Mouse (Mus musculus): ENCODE data around the gene Serpina12. TPM values are rescaled to one million over a fixed set of nuclear protein-coding genes. Genes with fewer than 3 reads are reported as not detected.

The Serpina12 gene
- polyA plus RNA-seq, 1 experiment from 2014 or later = not detected

DNA sequence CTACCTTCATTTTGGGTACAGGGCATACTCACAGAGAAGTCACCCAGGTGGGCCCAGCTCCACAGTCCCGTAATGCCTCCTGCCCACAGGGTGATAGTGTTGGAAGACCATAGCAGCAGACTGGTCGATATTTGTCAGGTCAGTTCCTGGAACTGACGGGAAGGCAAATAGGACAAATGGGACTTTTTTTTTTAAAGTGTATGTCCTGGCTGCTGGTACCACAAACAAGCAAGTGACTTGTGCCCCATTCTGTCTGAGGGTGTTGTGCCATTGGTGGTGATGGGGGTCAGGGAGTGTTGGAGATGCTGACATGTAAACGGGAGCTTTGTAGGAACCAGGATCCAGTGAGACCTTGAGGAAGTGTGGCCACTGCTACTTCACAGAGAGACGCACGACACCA is 54.4 kb downstream of the Serpina12 start, which contains the start of gene Serpina11:
Gene Serpina11, minus strand, starts transcription at position 101 of the 400 bp plus-strand sequence.
- in situ Hi-C loops (cut with MboI; ENCODE audit: low pct_unique_long_range_greater_than_20kb) = no loop called here
- ChIA-PET POLR2A (no interaction called here), CTCF (interaction anchor here (1.3 to 1.5 kb wide), 2 partner anchors 40 to 430 kb away, joined by 3 to 8 read pairs; no protein-coding TSS in a partner anchor)
- DNase-seq (ENCODE audit: low read depth, low spot score) = no peak
- ATAC-seq = no peak
- no peaks in the 10 kb centered on the region for H3K27me3 ChIP-seq
- no peak for TF ChIP-seq CTCF (IDR thresholded peaks at IDR 0.05)

DNA sequence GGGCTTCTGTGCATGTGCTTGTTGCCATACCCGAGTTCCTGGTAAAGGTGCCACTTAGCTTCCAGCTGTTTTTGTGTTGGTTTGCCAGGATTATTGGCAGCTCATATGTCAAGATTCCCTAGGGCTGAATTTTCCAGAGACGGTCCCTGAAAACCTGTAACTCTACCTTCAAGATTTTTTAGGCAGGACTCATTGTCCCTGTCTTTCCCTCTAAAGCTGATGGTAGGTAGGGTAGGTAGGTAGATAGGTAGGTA is 54.8 kb downstream of the Serpina12 start:
- no peak for TF ChIP-seq CTCF (IDR thresholded peaks at IDR 0.05)
- DNase-seq (ENCODE audit: low read depth, low spot score) = no peak
- POLR2A ChIA-PET = no interaction called here
- ATAC-seq = no peak
- H3K27me3 ChIP-seq = no peaks in the 10 kb centered on the region
- in situ Hi-C loops (cut with MboI; ENCODE audit: low pct_unique_long_range_greater_than_20kb) = no loop called here
- CTCF ChIA-PET = interaction anchor here (1.3 to 1.5 kb wide), 2 partner anchors 40 to 430 kb away, joined by 3 to 8 read pairs; no protein-coding TSS in a partner anchor

DNA sequence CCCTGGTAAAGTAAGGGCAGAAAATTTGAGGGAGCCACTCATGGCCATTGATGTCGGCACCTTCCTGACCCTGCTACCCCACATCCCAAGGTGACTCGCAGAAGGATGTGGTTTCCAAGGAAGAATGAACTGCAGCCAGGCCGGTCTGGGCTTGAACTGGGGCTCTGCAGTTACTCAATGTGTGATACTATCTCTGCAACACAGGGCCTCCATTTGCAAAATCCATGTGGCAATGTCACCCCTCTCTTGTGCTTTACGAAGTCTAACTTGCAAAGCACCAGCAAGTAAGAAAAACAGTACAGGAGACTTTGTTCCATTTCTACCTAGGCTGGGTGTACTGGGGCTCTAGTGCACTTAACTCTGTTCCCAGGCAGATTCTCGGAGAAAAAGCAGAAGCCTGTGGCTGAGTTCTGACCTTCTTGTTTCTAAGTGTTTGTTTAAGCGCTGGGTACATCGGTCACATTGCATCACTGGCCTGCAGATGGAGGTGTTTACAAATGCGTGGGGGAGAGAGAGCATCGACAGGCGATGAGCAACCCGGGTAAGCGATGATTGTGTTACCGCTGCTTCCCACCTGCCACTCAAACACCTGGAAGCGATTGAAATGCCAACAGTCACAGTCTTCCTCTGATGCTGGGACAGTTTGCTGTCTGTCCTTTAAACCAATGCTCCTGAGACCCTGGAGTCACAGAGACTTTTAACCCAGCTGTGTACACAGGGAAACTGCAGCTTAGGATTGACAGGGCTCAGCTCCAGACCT is 55.3 kb downstream of the Serpina12 start:
- in situ Hi-C loops (cut with MboI; ENCODE audit: low pct_unique_long_range_greater_than_20kb) = no loop called here
- ATAC-seq = no peak
- ChIA-PET POLR2A (no interaction called here), CTCF (interaction anchor here (1.3 to 1.5 kb wide), 2 partner anchors 41 to 431 kb away, joined by 3 to 8 read pairs; no protein-coding TSS in a partner anchor)
- TF ChIP-seq CTCF (IDR thresholded peaks at IDR 0.05) = no peak
- no peak for DNase-seq (ENCODE audit: low read depth, low spot score)
- no peaks in the 10 kb centered on the region for H3K27me3 ChIP-seq

DNA sequence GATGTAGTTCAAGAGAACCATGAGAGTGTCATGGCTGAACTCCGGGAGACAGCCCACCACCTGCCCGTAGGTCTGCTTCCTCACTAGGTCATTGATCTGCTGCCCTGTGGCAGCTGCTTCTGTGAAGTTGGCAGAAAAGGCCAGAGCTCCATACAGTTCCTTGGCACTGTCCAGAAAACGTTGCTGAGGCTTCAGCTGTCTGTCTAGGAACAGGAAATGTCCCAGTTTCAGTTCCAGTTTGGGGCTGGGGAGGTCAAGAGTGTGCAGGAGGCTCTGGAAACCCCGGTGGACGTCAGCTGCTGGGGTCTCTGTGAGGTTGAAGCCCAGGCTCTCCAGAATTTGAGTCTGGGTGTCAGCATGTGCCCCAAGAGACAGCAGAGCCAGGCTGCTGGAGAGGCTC is 58.4 kb downstream of the Serpina12 start:
- ChIA-PET CTCF (interaction anchor here (0.7 to 1.3 kb wide), 4 partner anchors 9 to 441 kb away, joined by 3 to 5 read pairs (median 3); no protein-coding TSS in a partner anchor), POLR2A (no interaction called here)
- TF ChIP-seq CTCF (IDR thresholded peaks at IDR 0.05) = no peak
- no peaks in the 10 kb centered on the region for H3K27me3 ChIP-seq
- ATAC-seq (no peak), DNase-seq (ENCODE audit: low read depth, low spot score) (no peak)
- in situ Hi-C loops (cut with MboI; ENCODE audit: low pct_unique_long_range_greater_than_20kb) = no loop called here

DNA sequence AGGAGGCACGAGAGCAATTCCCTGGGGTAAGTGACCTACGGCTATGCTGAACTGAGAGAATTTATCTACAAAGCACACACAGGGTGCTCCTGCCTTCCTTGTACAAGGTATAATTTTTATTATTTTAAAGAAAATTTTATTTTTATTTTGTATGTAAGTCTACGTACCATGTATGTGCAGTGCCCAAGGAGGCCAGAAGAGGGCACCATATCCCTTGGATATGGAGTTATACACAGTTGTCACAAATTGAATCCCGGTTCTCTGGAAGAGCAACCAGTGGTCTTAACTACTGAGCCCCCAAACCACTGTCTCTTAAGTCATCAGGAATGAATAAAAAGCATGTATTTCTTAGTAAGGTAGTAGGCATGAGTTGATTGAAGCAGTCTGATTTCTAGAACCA is 59.3 kb downstream of the Serpina12 start:
- in situ Hi-C loops (cut with MboI; ENCODE audit: low pct_unique_long_range_greater_than_20kb) = no loop called here

DNA sequence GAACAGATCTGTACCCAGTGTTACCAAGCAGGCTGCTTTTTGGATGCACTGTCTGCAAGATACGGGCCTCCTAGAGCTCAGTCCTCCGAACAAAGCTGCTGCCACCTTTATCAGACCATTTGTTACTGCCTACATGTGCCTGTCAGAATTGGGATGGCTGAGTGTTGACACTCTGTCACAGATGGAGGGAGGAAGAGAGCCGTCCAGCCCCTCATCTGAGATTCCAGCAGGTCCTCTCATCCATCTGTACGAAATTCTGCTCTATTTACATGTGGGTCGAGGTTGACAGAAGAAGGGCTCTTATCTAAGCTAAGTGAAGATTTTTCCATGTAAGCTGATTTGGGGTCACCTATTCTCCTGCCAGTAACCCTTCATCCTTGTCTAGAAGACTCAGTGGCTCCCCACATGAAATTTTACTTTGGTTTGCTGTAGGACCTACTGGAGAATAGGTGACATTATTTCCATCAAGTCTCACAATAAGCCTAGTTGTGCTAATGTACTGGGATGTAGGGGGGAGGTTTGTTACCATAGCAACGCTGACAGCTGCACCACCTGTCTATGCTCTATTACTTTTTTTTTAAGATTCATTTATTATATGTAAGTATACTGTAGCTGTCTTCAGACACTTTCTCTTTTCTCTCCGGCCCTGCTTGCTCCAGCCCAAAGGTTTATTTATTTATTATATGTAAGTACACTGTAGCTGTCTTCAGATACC is 62.4 kb downstream of the Serpina12 start:
- H3K27me3 ChIP-seq = no peaks in the 10 kb centered on the region
- no peak for ATAC-seq
- TF ChIP-seq CTCF (IDR thresholded peaks at IDR 0.05) = no peak
- in situ Hi-C loops (cut with MboI; ENCODE audit: low pct_unique_long_range_greater_than_20kb) = no loop called here
- DNase-seq (ENCODE audit: low read depth, low spot score) = no peak
- ChIA-PET CTCF (interaction anchor here (0.8 kb wide), 1 partner anchor 437 kb away, joined by 3 read pairs; no protein-coding TSS in a partner anchor), POLR2A (no interaction called here)

More for the DNA sequence above, 59.3 kb downstream of the Serpina12 start:
- H3K27me3 ChIP-seq = no peaks in the 10 kb centered on the region
- no peak for ATAC-seq
- CTCF ChIA-PET = interaction anchor here (0.7 to 1.3 kb wide), 4 partner anchors 10 to 442 kb away, joined by 3 to 5 read pairs (median 3); no protein-coding TSS in a partner anchor
- no peak for DNase-seq (ENCODE audit: low read depth, low spot score)
- TF ChIP-seq CTCF (IDR thresholded peaks at IDR 0.05) = peak; percentile 83
- POLR2A ChIA-PET = no interaction called here

Other genes starting within 250 kb of the Serpina12 start
- 0.50 TPM for gene Serpina1b, start 214.1 kb downstream of the Serpina12 start, polyA plus RNA-seq (2021)
- 0.05 TPM for gene Serpina1a, start 180.9 kb downstream of the Serpina12 start, polyA plus RNA-seq (2021)
- gene Serpina1c, start 139.6 kb downstream of the Serpina12 start, polyA plus RNA-seq (2021) = not detected
- 0.14 TPM for gene Serpina1e, start 85.5 kb downstream of the Serpina12 start, polyA plus RNA-seq (2021)
- gene Serpina11, start 54.5 kb downstream of the Serpina12 start, polyA plus RNA-seq (2021) = not detected
- 0.08 TPM for gene Serpina9, start 30.7 kb downstream of the Serpina12 start, polyA plus RNA-seq (2021)
- gene Serpina5, start 56.7 kb upstream of the Serpina12 start, polyA plus RNA-seq (2021) = 0.06 TPM
- gene Serpina3a, start 68.3 kb upstream of the Serpina12 start, polyA plus RNA-seq (2021) = not detected
- gene Serpina3b, start 83.6 kb upstream of the Serpina12 start, polyA plus RNA-seq (2021) = not detected
- gene Serpina3c, start 109.4 kb upstream of the Serpina12 start, polyA plus RNA-seq (2021) = 0.04 TPM
- 0.10 TPM for gene Serpina3f, start 170.1 kb upstream of the Serpina12 start, polyA plus RNA-seq (2021)
- 1.6 TPM for gene Serpina3g, start 191.8 kb upstream of the Serpina12 start, polyA plus RNA-seq (2021)
- gene Serpina3i, start 218.7 kb upstream of the Serpina12 start, polyA plus RNA-seq (2021) = 0.59 TPM

Measured in Patski (cell line).